Mouse (Mus musculus) heart, embryonic 16.5 days (tissue): ENCODE data around the gene Ssh2. TPM values are rescaled to one million over a fixed set of nuclear protein-coding genes. Genes with fewer than 3 reads are reported as not detected.
"Not testable (repeated sequence)": the region's sequence is repeated elsewhere in the genome, so short reads cannot be mapped to it uniquely, and the experiment has no call there.

Experiments used
- ATAC-seq: fragments of 200-750 bp; cut with Nextera tagmentation; replicated peaks from 2 replicates; pipeline ENCODE4 v1.8.0; 2017; ENCODE audit warnings: moderate number of reproducible peaks; ENCODE audit not compliant: insufficient read depth, low FRiP score; ENCODE audit errors: extremely low read depth
- H3K27ac ChIP-seq: fragments of 300-500 bp; sonication (generic); 2 replicates; pipeline ENCODE4 v1.5.1; 2014; ENCODE audit warnings: mild to moderate bottlenecking, low read length, control low read depth, moderate library complexity
- H3K27me3 ChIP-seq: fragments of 300-500 bp; sonication (generic); 2 replicates; pipeline ENCODE4 v1.6.1; 2014; ENCODE audit warnings: low read length, mixed read lengths; ENCODE audit not compliant: control insufficient read depth, insufficient read depth
- H3K36me3 ChIP-seq: fragments of 300-500 bp; sonication (generic); 2 replicates; pipeline ENCODE4 v1.6.1; 2014; ENCODE audit not compliant: control insufficient read depth, insufficient read depth
- H3K4me1 ChIP-seq: fragments of 300-500 bp; sonication (generic); 2 replicates; pipeline ENCODE4 v1.6.1; 2014; ENCODE audit warnings: low read length, mixed read lengths; ENCODE audit not compliant: control insufficient read depth, insufficient read depth
- H3K4me2 ChIP-seq: fragments of 300-500 bp; sonication (generic); 2 replicates; pipeline ENCODE4 v1.6.1; 2014; ENCODE audit warnings: low read depth, mild to moderate bottlenecking, control low read depth, low read length
- H3K4me3 ChIP-seq: fragments of 300-500 bp; sonication (generic); 2 replicates; pipeline ENCODE4 v1.5.1; 2014; ENCODE audit warnings: mild to moderate bottlenecking, control low read depth, low read length
- H3K9ac ChIP-seq: fragments of 300-500 bp; sonication (generic); 2 replicates; pipeline ENCODE4 v1.6.1; 2014; ENCODE audit warnings: low read length, control low read depth
- H3K9me3 ChIP-seq: fragments of 300-500 bp; sonication (generic); replicated peaks from 2 replicates; pipeline ENCODE4 v1.6.1; 2016; ENCODE audit warnings: low read length; ENCODE audit not compliant: control insufficient read depth
- WGBS: fragments of 180-500 bp; shearing (Covaris S2); extraction: QIAGEN DNeasy Blood & Tissue Kit; methylation state at CpG from one replicate; pipeline ENCODE4 v1.1.7; 2014; 5-methylcytosine and 5-hydroxymethylcytosine counted together
- polyA plus RNA-seq: library from polyadenylated mRNA; unstranded; fragments of >200 nt; fragmentation: Nextera tagmentation; extraction: Ambion mirVana; gene quantifications from 2 replicates; pipeline ENCODE4 v1.2.1, GENCODE M21; 2015

Ssh2 gene
- polyA plus RNA-seq, 1 experiment from 2014 or later: 25.5 TPM

DNA sequence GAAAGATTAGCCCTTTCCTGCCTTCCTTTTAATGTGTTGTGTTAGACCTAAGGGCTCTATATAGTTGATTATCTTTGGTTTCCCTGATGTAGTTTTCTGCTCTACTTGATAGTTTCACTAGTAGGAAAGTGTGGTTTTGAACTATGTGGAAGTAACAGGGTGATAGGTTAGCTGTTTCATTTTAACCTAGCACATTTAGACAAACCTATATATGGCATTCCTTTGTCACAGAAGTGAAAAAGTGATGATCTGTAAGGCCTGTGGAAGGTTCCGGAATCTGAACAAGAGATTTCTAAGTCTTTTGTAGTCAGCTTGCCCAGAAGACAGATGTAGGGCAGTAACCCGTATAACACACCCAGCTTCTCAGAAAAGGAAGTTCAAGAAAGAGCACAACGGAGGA lies 155.0 kb downstream of the Ssh2 start:
- H3K4me1 ChIP-seq: peaks cover 40% of the 10 kb centered on the region
- ATAC-seq: no peak
- 62% methylated on average over 3 of the region's 3 CpGs for WGBS

DNA sequence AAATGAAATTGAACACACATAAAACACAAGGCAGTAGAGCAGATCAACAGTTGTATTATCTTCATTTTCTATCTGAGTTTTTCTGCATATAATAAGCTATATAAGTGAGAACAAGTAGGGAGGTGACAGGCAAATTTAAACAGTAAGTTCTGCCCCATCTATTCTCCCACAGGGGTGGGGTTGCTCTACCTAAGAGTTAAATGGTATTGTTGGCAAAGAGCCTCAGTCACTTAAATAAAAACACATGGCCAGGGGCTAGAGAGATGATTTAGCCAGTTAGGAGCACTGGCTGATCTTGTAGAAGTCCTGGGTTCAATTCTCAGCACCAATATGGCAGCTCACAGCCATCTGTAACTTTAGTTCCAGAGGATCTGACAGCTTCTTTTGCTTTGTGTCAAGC lies 155.6 kb downstream of the Ssh2 start:
- no peak for ATAC-seq
- H3K4me2 ChIP-seq: no peak overlapping the region
- no peaks in the 10 kb centered on the region for H3K27me3 ChIP-seq
- H3K9ac ChIP-seq: no peak overlapping the region
- no peak overlapping the region for H3K4me3 ChIP-seq
- H3K36me3 ChIP-seq: no peaks in the 10 kb centered on the region
- H3K4me1 ChIP-seq: peaks cover 42% of the 10 kb centered on the region
- H3K9me3 ChIP-seq: no peaks in the 10 kb centered on the region
- peak overlapping the region; percentile 80 for H3K27ac ChIP-seq

More for the DNA sequence above, 155.0 kb downstream of the Ssh2 start:
- no peaks in the 10 kb centered on the region for H3K36me3 ChIP-seq
- no peak overlapping the region for H3K9ac ChIP-seq
- no peak overlapping the region for H3K4me2 ChIP-seq
- no peak overlapping the region for H3K4me3 ChIP-seq
- H3K9me3 ChIP-seq: no peaks in the 10 kb centered on the region
- peak overlapping the region; percentile 46 for H3K27ac ChIP-seq
- no peaks in the 10 kb centered on the region for H3K27me3 ChIP-seq

DNA sequence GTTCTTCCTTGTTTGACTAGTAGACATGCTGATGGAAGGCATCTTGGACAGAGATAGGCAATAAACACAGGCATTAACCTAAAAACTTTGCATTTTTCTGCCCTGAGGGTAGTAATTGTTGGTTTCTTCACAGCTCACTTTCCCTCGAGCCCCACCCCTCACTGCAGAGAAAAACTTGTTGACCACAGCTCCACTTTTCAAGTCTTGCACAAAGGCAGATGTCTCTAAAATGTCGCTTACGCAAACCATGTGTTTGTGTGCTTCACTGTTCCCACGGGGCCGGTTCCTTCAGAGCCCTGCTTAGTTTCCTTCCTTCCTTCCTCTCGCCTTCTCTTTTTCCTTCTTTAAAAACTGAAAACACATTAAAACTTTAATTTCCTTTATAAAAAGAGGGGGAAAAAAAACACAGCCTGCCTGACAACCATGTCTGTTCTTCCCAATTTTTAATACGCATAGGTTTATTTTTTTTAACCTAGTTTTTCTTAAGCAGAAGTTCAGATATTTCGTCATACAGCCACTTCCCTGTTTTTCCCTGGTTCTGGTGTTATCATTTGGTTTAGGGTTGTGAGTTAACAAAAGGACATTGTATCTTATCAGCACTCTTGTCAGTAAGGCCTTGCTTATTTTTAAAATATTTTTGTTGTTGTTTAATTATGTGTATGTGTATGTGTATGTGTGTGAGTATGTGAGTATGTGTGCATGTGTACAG lies 156.3 kb downstream of the Ssh2 start:
- Histone ChIP-seq H3K27ac (peak overlapping the region; percentile 80), H3K27me3 (no peaks in the 10 kb centered on the region), H3K4me1 (peaks cover 45% of the 10 kb centered on the region), H3K36me3 (no peaks in the 10 kb centered on the region), H3K4me3 (no peak overlapping the region), H3K4me2 (peak overlapping the region; percentile 7; the same call in 1 of the 2 replicates), H3K9me3 (no peaks in the 10 kb centered on the region), H3K9ac (peak overlapping the region; percentile 27; the same call in 1 of the 2 replicates)
- ATAC-seq: no peak
- WGBS: 42% methylated on average over 8 of the region's 8 CpGs

DNA sequence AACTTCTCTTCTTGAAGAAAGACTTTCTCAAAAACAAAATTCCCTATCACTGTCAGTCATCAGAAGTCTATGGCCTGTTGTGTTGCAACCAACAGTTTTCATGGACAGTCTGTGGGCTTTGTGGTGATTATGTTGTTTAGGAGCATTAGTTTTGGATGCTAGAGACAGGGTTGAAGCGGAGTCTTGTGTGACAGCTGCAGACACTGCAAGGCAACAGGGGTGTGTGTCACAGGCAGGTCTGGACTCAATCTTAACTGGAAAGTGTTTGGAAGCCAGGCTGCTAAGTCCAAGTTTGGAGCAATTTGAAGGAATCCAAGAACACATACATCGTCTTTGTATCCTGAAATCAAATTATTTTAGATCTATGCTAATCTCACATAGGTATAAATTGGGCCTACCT lies 162.5 kb downstream of the Ssh2 start:
- no peak overlapping the region for H3K4me2 ChIP-seq
- WGBS: 88% methylated on average over 2 of the region's 2 CpGs
- H3K27me3 ChIP-seq: no peaks in the 10 kb centered on the region

DNA sequence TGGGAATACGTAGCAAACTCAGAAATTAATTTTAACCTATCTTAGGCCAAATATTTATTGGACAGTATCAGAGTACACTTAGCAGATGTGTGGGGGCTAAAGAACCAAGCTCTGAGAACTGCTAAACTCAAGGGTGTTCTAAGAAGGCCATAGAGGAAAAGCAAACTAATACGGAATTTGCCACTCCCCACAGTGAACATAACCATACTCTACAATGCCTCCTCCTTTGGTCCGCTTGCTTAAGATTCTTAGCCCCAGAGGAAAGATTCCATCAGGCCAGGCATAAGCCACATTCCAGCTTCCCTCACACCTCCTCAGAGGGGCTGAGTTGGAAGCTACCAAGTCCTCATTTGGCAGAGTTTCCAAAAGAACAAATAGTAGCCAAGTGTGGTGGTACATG lies 165.1 kb downstream of the Ssh2 start:
- Histone ChIP-seq H3K9me3 (no peaks in the 10 kb centered on the region), H3K4me2 (no peak overlapping the region), H3K4me3 (no peak overlapping the region), H3K27me3 (no peaks in the 10 kb centered on the region), H3K4me1 (peaks cover 42% of the 10 kb centered on the region), H3K9ac (no peak overlapping the region), H3K27ac (no peak overlapping the region; the same call in 1 of the 2 replicates), H3K36me3 (no peaks in the 10 kb centered on the region)
- WGBS: 60% methylated on average over 3 of the region's 3 CpGs
- ATAC-seq: no peak

More for the DNA sequence above, 162.5 kb downstream of the Ssh2 start:
- Histone ChIP-seq H3K36me3 (no peaks in the 10 kb centered on the region), H3K4me1 (peaks cover 22% of the 10 kb centered on the region), H3K9ac (no peak overlapping the region), H3K27ac (no peak overlapping the region), H3K9me3 (no peaks in the 10 kb centered on the region), H3K4me3 (no peak overlapping the region)
- no peak for ATAC-seq

DNA sequence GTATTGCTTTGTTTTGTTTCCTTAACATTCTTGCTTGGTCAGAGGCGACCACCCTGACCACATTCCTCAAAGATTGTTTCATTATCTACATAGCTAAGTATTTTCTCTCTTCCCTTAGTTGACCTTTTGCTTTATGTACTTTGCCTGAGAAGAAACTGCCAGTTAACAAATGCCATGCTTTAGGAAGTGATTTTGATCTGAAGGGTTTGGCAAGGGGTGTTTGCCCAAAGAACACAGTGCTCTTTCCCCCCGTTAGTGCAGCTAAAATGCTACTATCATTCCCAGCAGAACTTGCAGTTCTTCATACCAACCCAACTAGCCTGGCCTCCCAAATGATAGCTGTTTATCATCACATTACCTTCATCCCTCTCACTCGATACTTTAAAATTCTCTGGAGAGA lies 168.1 kb downstream of the Ssh2 start:
- Histone ChIP-seq H3K27me3 (no peaks in the 10 kb centered on the region), H3K27ac (0 out of 2 replicates have a peak overlapping the region, but pooled peaks have one; percentile 6), H3K9me3 (no peaks in the 10 kb centered on the region), H3K4me2 (no peak overlapping the region), H3K4me1 (peaks cover 39% of the 10 kb centered on the region), H3K9ac (no peak overlapping the region), H3K36me3 (peaks cover 4% of the 10 kb centered on the region; the same call in 1 of the 2 replicates), H3K4me3 (no peak overlapping the region)
- no peak for ATAC-seq
- 44% methylated on average over 3 of the region's 3 CpGs for WGBS

DNA sequence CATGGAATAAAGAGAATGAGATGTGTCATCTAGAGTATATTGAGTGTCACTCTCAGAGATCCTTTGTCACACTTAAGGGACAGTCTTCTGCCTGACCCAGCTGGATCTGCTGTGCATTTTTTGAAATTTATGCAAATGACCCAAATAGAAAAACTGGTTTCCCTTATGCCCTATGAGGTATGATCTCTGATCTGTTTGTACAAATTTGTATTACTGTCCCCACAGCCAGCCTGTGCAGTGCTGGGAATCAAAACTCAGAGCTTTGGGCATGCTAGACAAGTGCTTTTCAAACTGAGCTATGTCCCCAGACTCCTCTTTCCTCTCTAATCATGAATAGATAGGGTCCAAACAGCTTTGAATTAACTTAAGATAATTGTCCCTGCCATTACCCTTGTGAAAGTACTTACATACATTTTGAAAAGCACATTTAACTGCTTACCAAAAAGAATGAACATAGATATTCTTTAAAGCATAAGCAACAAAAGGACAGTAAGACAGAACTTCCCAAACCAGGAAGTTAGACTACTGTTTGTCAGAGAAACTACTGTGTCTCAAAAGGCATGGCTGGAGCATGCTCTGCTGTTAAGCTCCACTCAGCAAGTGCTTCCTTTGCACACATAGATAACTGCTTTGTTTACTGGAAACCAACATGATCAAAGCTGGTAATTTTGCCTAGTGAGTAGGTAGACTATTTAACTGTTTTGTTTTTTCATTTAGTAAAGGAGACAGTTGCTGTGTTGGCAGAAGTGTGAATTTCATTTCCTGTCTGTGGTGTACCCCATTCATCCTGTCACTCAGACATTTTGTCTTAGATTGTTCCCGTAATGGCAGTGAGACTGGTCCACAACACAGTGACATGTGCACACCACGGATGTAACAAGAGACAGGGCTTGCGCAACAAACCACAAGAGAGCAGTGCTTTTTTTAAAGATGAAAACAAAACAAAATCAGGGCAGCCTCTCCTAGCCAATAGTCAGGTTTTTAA lies 169.9 kb downstream of the Ssh2 start:
- no peak overlapping the region for H3K4me2 ChIP-seq
- 0 out of 2 replicates have a peak, but pooled peaks have one; percentile 45 for ATAC-seq
- H3K9ac ChIP-seq: no peak overlapping the region
- H3K27ac ChIP-seq: peak overlapping the region; percentile 64
- no peaks in the 10 kb centered on the region for H3K9me3 ChIP-seq
- H3K36me3 ChIP-seq: peaks cover 5% of the 10 kb centered on the region; the same call in 1 of the 2 replicates
- peaks cover 36% of the 10 kb centered on the region for H3K4me1 ChIP-seq
- no peaks in the 10 kb centered on the region for H3K27me3 ChIP-seq
- no peak overlapping the region for H3K4me3 ChIP-seq
- WGBS: 24% methylated on average over 3 of the region's 3 CpGs

DNA sequence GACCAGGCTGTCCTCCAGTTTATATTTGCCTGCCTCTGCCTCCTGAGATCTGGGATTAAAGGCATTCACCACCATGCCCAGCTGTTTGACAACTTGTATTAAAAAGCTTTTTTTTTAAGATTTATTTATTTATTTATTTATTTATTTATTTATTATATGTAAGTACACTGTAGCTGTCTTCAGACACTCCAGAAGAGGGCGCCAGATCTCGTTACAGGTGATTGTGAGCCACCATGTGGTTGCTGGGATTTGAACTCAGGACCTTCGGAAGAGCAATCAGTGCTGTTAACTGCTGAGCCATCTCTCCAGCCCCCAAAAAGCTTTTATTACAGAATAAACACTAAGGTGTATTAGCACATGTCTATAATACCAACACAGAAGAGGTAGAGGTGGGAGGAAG lies 172.1 kb downstream of the Ssh2 start:
- not testable (repeated sequence) for H3K27ac ChIP-seq, H3K4me2 ChIP-seq, H3K9ac ChIP-seq, ATAC-seq, H3K9me3 ChIP-seq, H3K36me3 ChIP-seq, H3K4me3 ChIP-seq, H3K27me3 ChIP-seq
- H3K4me1 ChIP-seq: peaks cover 29% of the 10 kb centered on the region
- 95% methylated on average over 3 of the region's 3 CpGs for WGBS

DNA sequence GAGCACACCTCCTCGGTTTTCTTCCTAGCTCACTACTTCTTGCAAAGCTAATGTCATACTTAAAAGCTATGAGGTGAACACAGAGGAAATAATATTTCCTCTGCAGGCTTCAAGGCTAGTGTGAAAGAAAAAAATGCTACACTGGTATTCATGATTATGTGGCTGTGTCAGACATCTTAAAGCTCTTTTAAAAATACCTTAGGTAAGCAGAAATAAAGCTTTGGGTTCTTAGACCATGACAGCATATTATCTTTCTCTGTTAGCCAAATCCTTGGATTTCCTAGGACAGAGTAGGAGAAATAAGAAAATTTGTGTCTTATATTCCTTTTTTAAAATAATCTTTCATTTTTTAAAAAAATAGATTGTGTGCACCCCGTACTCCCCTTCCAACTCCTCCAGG lies 179.5 kb downstream of the Ssh2 start:
- Histone ChIP-seq H3K27ac (no peak overlapping the region), H3K9ac (no peak overlapping the region), H3K27me3 (no peaks in the 10 kb centered on the region), H3K4me2 (no peak overlapping the region), H3K4me1 (no peaks in the 10 kb centered on the region), H3K36me3 (peaks cover 33% of the 10 kb centered on the region), H3K9me3 (no peaks in the 10 kb centered on the region), H3K4me3 (no peak overlapping the region)
- 79% methylated on average over 2 of the region's 2 CpGs for WGBS
- ATAC-seq: no peak
